13 mouse cellular contexts compared by ENCODE assay signal in the genomic region with DNA sequence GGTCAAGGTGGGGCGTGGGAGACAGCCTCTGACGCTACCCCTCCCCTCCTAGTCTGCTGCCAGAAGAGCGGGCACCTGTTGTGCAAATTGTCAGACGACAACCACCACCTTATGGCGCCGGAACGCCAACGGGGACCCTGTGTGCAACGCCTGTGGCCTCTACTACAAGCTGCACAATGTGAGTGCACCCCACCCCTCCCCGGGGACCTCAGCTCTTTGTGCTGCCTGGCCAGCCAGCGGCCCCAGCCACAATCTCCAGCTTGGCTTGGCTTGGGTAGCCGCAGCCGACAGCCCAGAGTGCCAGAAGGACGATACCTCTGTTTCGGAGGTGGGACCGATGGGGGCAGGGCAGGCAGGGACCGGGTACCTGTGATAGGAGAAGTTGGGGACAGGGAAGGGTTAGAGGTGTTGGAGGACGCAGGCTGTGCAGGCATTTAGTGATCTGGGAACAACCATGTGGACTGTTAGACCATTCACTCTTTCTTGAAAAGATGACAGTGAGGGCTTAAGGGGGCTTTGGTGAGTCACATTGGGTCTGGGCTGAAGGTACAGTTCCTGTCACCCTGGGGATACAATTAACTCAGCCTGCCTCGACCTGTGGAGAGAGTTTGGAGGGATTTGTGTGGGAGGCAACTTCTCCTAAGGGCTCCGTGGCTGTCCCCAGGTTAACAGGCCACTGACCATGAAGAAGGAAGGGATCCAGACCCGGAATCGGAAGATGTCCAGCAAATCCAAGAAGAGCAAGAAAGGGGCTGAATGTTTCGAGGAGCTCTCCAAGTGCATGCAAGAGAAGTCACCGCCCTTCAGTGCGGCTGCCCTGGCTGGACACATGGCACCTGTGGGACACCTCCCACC. TPM values are rescaled to one million over a fixed set of nuclear protein-coding genes. Genes with fewer than 3 reads are reported as not detected.
DNase-seq lines count a peak whose midpoint lies in the region; ATAC-seq and TF ChIP-seq lines count a peak whose summit lies in the region.
"Had no signal": no experiment of that assay in that cellular context is flagged by ENCODE, and none has a peak within 500 bp of the region (broad histone marks: within the 10 kb centered on the region; RNA-seq: fewer than 3 reads in every experiment).

No protein-coding gene starts in this region.

- H3K27me3 ChIP-seq in hindbrain, embryonic 11.5 days (ENCODE audit: control insufficient read depth, insufficient read depth, low read length), result peaks cover 73% of the 10 kb centered on the region
- peaks cover 72% of the 10 kb centered on the region for H3K27me3 ChIP-seq in hindbrain, postnatal 0 days (ENCODE audit: insufficient read depth, low read length)
- peaks cover 3% of the 10 kb centered on the region; the same call in 1 of the 2 replicates for H3K27me3 ChIP-seq in ES-Bruce4 (ENCODE audit: control insufficient read depth, insufficient read depth, low read length, poor library complexity, severe bottlenecking)
- peaks cover 58% of the 10 kb centered on the region for H3K27me3 ChIP-seq in liver, postnatal 0 days (ENCODE audit: insufficient read depth, low read length)

- intact Hi-C loops in heart, postnatal 14 days (cut with DNase I), result no loop called here

- H3K9me3 ChIP-seq in hindbrain, embryonic 11.5 days (ENCODE audit: control insufficient read depth, low read length), result no peaks in the 10 kb centered on the region
- no peaks in the 10 kb centered on the region for H3K9me3 ChIP-seq in hindbrain, postnatal 0 days (ENCODE audit: low read length)
- H3K9me3 ChIP-seq in ES-Bruce4 (replicated peaks; ENCODE audit: control insufficient read depth, insufficient read depth, low read length, poor library complexity, severe bottlenecking), result no peaks in the 10 kb centered on the region
- H3K9me3 ChIP-seq in liver, postnatal 0 days (ENCODE audit: low read length), result no peaks in the 10 kb centered on the region

- no peak for ATAC-seq in hindbrain, embryonic 11.5 days (ENCODE audit: low FRiP score)
- ATAC-seq in hindbrain, postnatal 0 days, result no peak
- no peak for ATAC-seq in liver, postnatal 0 days
- no peak for ATAC-seq in inflammation-experienced regulatory T-cells, adult 6 months

- no peaks in the 10 kb centered on the region for H3K36me3 ChIP-seq in hindbrain, embryonic 11.5 days (ENCODE audit: control insufficient read depth, insufficient read depth, low read length)
- H3K36me3 ChIP-seq in hindbrain, postnatal 0 days (ENCODE audit: insufficient read depth, low read length), result no peaks in the 10 kb centered on the region
- H3K36me3 ChIP-seq in ES-Bruce4 (ENCODE audit: control insufficient read depth, insufficient read depth, low read length, poor library complexity, severe bottlenecking), result no peaks in the 10 kb centered on the region
- H3K36me3 ChIP-seq in liver, postnatal 0 days (replicated peaks; ENCODE audit: insufficient read depth, low read length), result no peaks in the 10 kb centered on the region

- no peak overlapping the region for H3K9ac ChIP-seq in hindbrain, embryonic 11.5 days (ENCODE audit: low read depth, low read length)
- no peak overlapping the region for H3K9ac ChIP-seq in hindbrain, postnatal 0 days (replicated peaks; ENCODE audit: low read length)
- H3K9ac ChIP-seq in ES-Bruce4 (ENCODE audit: low read depth, poor library complexity, severe bottlenecking), result no peak overlapping the region
- no peak overlapping the region for H3K9ac ChIP-seq in liver, postnatal 0 days (replicated peaks)

- TF ChIP-seq EP300 in ES-Bruce4 (IDR thresholded peaks at IDR 0.05; ENCODE audit: insufficient read depth, low read depth, low read length), result 0 out of 2 replicates have a peak, but pooled peaks have one; percentile 50
- TF ChIP-seq EP300 in liver, postnatal 0 days (IDR thresholded peaks at IDR 0.05; ENCODE audit: low read depth), result no peak

- no peak overlapping the region for H3K4me3 ChIP-seq in hindbrain, embryonic 11.5 days (ENCODE audit: low read depth, low read length)
- H3K4me3 ChIP-seq in hindbrain, postnatal 0 days (ENCODE audit: low read length), result no peak overlapping the region
- H3K4me3 ChIP-seq in ES-Bruce4 (ENCODE audit: low read depth, low read length), result no peak overlapping the region
- H3K4me3 ChIP-seq in brown adipose tissue, adult 24 weeks (ENCODE audit: insufficient read depth, low read depth, low read length), result peak overlapping the region; percentile 13; the same call in 1 of the 2 replicates
- no peak overlapping the region for H3K4me3 ChIP-seq in liver, postnatal 0 days (ENCODE audit: low read depth, low read length)

- no peak overlapping the region for H3K4me2 ChIP-seq in hindbrain, embryonic 11.5 days (replicated peaks; ENCODE audit: low read depth, low read length)
- no peak overlapping the region for H3K4me2 ChIP-seq in hindbrain, postnatal 0 days (ENCODE audit: low read depth, low read length)
- no peak overlapping the region for H3K4me2 ChIP-seq in liver, postnatal 0 days (ENCODE audit: low read depth, low read length)

- WGBS in hindbrain, embryonic 11.5 days, result 6% methylated on average over 25 of the region's 25 CpGs
- 10% methylated on average over 25 of the region's 25 CpGs for WGBS in hindbrain, postnatal 0 days
- 50% methylated on average over 25 of the region's 25 CpGs for WGBS in liver, postnatal 0 days (ENCODE audit: insufficient replicate concordance)

- no peak for TF ChIP-seq POLR2A in ES-Bruce4 (IDR thresholded peaks at IDR 0.05; ENCODE audit: insufficient read depth, low read length)

- DNase-seq in hindbrain, embryonic 11.5 days (ENCODE audit: low spot score), result peak; percentile 61
- DNase-seq in hindbrain, postnatal 0 days (ENCODE audit: low spot score), result no peak
- DNase-seq in heart, postnatal 14 days, result peak; percentile 55 to 61
- DNase-seq in liver, postnatal 0 days, result no peak
- no peak for DNase-seq in right cerebral cortex, postnatal 10 days (ENCODE audit: low spot score in 2 of 2)
- DNase-seq: cerebellum, postnatal 36 days; thymus, postnatal 4 days had no signal

- H3K27ac ChIP-seq in hindbrain, embryonic 11.5 days (ENCODE audit: low read depth, low read length), result no peak overlapping the region
- H3K27ac ChIP-seq in hindbrain, postnatal 0 days, result no peak overlapping the region
- no peak overlapping the region for H3K27ac ChIP-seq in ES-Bruce4 (ENCODE audit: insufficient read depth, low read length)
- peak overlapping the region; percentile 88 for H3K27ac ChIP-seq in brown adipose tissue, adult 24 weeks (replicated peaks; ENCODE audit: low read depth, low read length)
- no peak overlapping the region for H3K27ac ChIP-seq in liver, postnatal 0 days (ENCODE audit: low read depth)

- TF ChIP-seq CTCF in hindbrain, postnatal 0 days (IDR thresholded peaks at IDR 0.05; ENCODE audit: low read depth), result no peak
- TF ChIP-seq CTCF in ES-Bruce4 (IDR thresholded peaks at IDR 0.05; ENCODE audit: low read depth, low read length), result no peak
- TF ChIP-seq CTCF in liver, postnatal 0 days (IDR thresholded peaks at IDR 0.05; ENCODE audit: low read depth), result no peak

- 0 out of 2 replicates have a peak, but pooled peaks cover 3% of the 10 kb centered on the region for H3K4me1 ChIP-seq in hindbrain, embryonic 11.5 days (replicated peaks; ENCODE audit: control insufficient read depth, insufficient read depth, low read length)
- H3K4me1 ChIP-seq in hindbrain, postnatal 0 days (ENCODE audit: insufficient read depth, low read length), result no peaks in the 10 kb centered on the region
- H3K4me1 ChIP-seq in ES-Bruce4 (ENCODE audit: control insufficient read depth, insufficient read depth, low read length), result peaks cover 4% of the 10 kb centered on the region
- peaks cover 9% of the 10 kb centered on the region for H3K4me1 ChIP-seq in brown adipose tissue, adult 24 weeks (ENCODE audit: control insufficient read depth, insufficient read depth, insufficient read length, low read length)
- peaks cover 7% of the 10 kb centered on the region for H3K4me1 ChIP-seq in liver, postnatal 0 days (ENCODE audit: insufficient read depth)

RNA-seq across cellular contexts. Expression of a gene that starts 11.1 kb away (rescaled TPM):
- polyA plus RNA-seq in hindbrain, embryonic 11.5 days (2014; fragmentation: Nextera tagmentation; extraction: Ambion mirVana), result 18.2 and 26.3 TPM in 2 replicates
- 6.1 and 7.5 TPM in 2 replicates for total RNA-seq in hindbrain, postnatal 0 days (2014; rRNA removed)
- polyA plus RNA-seq in hindbrain, postnatal 0 days (2015; fragmentation: Nextera tagmentation; extraction: Ambion mirVana), result 17.9 and 19.7 TPM in 2 replicates
- 6.0 and 8.3 TPM in 2 replicates for polyA plus RNA-seq in ES-Bruce4 (2011; ENCODE audit: insufficient read depth, insufficient read length, low read depth, missing spikeins)
- polyA plus RNA-seq in brown adipose tissue, adult 24 weeks (2012; ENCODE audit: insufficient read depth, insufficient read length, missing spikeins), result 4.7 and 7.0 TPM in 2 replicates
- total RNA-seq in heart, postnatal 14 days (2021), result 10 to 100 TPM; 21.4 to 23.7 TPM
- 4.1 and 4.4 TPM in 2 replicates for polyA plus RNA-seq in liver, postnatal 0 days (2015; fragmentation: Nextera tagmentation; extraction: Ambion mirVana)
- not detected for polyA plus RNA-seq in inflammation-experienced regulatory T-cells, adult 6 months (2017; shearing (Covaris generic))

RNA-seq across cellular contexts. Expression of a gene that starts 17.3 kb away (rescaled TPM):
- not detected in 2 replicates for polyA plus RNA-seq in hindbrain, embryonic 11.5 days (2014; fragmentation: Nextera tagmentation; extraction: Ambion mirVana)
- total RNA-seq in hindbrain, postnatal 0 days (2014; rRNA removed), result not detected in 2 replicates
- polyA plus RNA-seq in hindbrain, postnatal 0 days (2015; fragmentation: Nextera tagmentation; extraction: Ambion mirVana), result not detected in 2 replicates
- polyA plus RNA-seq in ES-Bruce4 (2011; ENCODE audit: insufficient read depth, insufficient read length, low read depth, missing spikeins), result not detected in 2 replicates
- polyA plus RNA-seq in brown adipose tissue, adult 24 weeks (2012; ENCODE audit: insufficient read depth, insufficient read length, missing spikeins), result not detected in 2 replicates
- total RNA-seq in heart, postnatal 14 days (2021), result not detected
- polyA plus RNA-seq in liver, postnatal 0 days (2015; fragmentation: Nextera tagmentation; extraction: Ambion mirVana), result not detected in 2 replicates
- not detected for polyA plus RNA-seq in inflammation-experienced regulatory T-cells, adult 6 months (2017; shearing (Covaris generic))
- total RNA-seq: layer of hippocampus, adult 18-20 months had no signal
- polyA plus RNA-seq: liver, embryonic 11.5 days; small intestine, adult 2 months had no signal

Comparison
In these comparisons a context has a peak if more than half of its experiments do, and no peak if none do; other contexts are left out.
1. DNase-seq: peak in hindbrain, embryonic 11.5 days (single experiment) and heart, postnatal 14 days (2 of 2); none in hindbrain, postnatal 0 days (single experiment), liver, postnatal 0 days (single experiment) and right cerebral cortex, postnatal 10 days (0 of 2).